Mouse (Mus musculus) gastrocnemius, adult 18-20 months (tissue): ENCODE measurements around the gene Klf6. TPM values are rescaled to one million over a fixed set of nuclear protein-coding genes. Genes with fewer than 3 reads are reported as not detected.

ENCODE experiments used
- DNase-seq: peaks from one replicate; pipeline ENCODE4 v3.0.0; 2021; ENCODE audit warnings: low spot score
- microRNA-seq: library from miRNA; unstranded; fragments of <30 nt; microRNA quantifications from one replicate; pipeline ENCODE4 v1.2.0, GENCODE M21; 2021
- total RNA-seq, 2 experiments: library from RNA; stranded (reverse); gene quantifications; 2 replicates each; pipeline ENCODE4 v1.2.3; 2021

The Klf6 gene
- total RNA-seq, 2 experiments from 2014 or later: 23.4 to 34.7 TPM

- peak; percentile 38 for DNase-seq
Measured at GRCm38 (mm10) chr13:5897176-5897959, 36.1 kb downstream of the Klf6 start.

- DNase-seq: no peak
Measured at GRCm38 (mm10) chr13:5899021-5899420, 37.7 kb downstream of the Klf6 start.

GRCm38 (mm10) chr13:5899641-5900040 is 38.4 kb downstream of the Klf6 start:
- DNase-seq: no peak

GRCm38 (mm10) chr13:5913201-5913600 is 51.9 kb downstream of the Klf6 start:
- no peak for DNase-seq

- no peak for DNase-seq
Measured at GRCm38 (mm10) chr13:5917360-5917759, 56.1 kb downstream of the Klf6 start.

GRCm38 (mm10) chr13:5919966-5920365 is 58.7 kb downstream of the Klf6 start:
- DNase-seq: no peak

Small RNA genes within 50 kb of the gene (microRNA-seq; reads per million reads assigned to microRNA genes)
- not detected for gene Gm26043
